Mouse (Mus musculus): ENCODE results near the gene Mmp14. TPM values are rescaled to one million over a fixed set of nuclear protein-coding genes. Genes with fewer than 3 reads are reported as not detected.

Gene Mmp14
- total RNA-seq, 2 experiments from 2014 or later: 20.0 to 29.8 TPM

GRCm38 (mm10) chr14:54464293-54465005 is 33.0 kb downstream of the Mmp14 start:
- no peak for DNase-seq (ENCODE audit: low spot score in 2 of 2)

- no peak for DNase-seq (ENCODE audit: low spot score in 2 of 2)
Observed at GRCm38 (mm10) chr14:54471467-54471866, 40.1 kb downstream of the Mmp14 start.

- DNase-seq (ENCODE audit: low spot score in 2 of 2): no peak
Observed at GRCm38 (mm10) chr14:54472671-54473070, 41.3 kb downstream of the Mmp14 start.

- no peak for DNase-seq (ENCODE audit: low spot score in 2 of 2)
Observed at GRCm38 (mm10) chr14:54474744-54475143, 43.3 kb downstream of the Mmp14 start.

- peak; percentile 51 to 80 for DNase-seq (ENCODE audit: low spot score in 2 of 2)
Observed at GRCm38 (mm10) chr14:54475941-54476844, 44.8 kb downstream of the Mmp14 start, which contains the start of gene Rem2. Rem2 (plus strand) TSS chr14:54476100.

- no peak for DNase-seq (ENCODE audit: low spot score in 2 of 2)
Observed at GRCm38 (mm10) chr14:54477172-54477909, 45.9 kb downstream of the Mmp14 start.

- no peak for DNase-seq (ENCODE audit: low spot score in 2 of 2)
Observed at GRCm38 (mm10) chr14:54479451-54479920, 48.1 kb downstream of the Mmp14 start.

- DNase-seq (ENCODE audit: low spot score in 2 of 2): no peak
Observed at GRCm38 (mm10) chr14:54480673-54481072, 49.3 kb downstream of the Mmp14 start.

- DNase-seq (ENCODE audit: low spot score in 2 of 2): no peak
Observed at GRCm38 (mm10) chr14:54481402-54481801, 50.0 kb downstream of the Mmp14 start.

GRCm38 (mm10) chr14:54482498-54482897 is 51.1 kb downstream of the Mmp14 start:
- DNase-seq (ENCODE audit: low spot score in 2 of 2): no peak

GRCm38 (mm10) chr14:54485899-54486298 is 54.5 kb downstream of the Mmp14 start:
- no peak for DNase-seq (ENCODE audit: low spot score in 2 of 2)

GRCm38 (mm10) chr14:54487732-54488131 is 56.3 kb downstream of the Mmp14 start:
- DNase-seq (ENCODE audit: low spot score in 2 of 2): no peak

GRCm38 (mm10) chr14:54488350-54488749 is 56.9 kb downstream of the Mmp14 start:
- DNase-seq (ENCODE audit: low spot score in 2 of 2): no peak

GRCm38 (mm10) chr14:54492345-54493131 is 61.1 kb downstream of the Mmp14 start:
- no peak for DNase-seq (ENCODE audit: low spot score in 2 of 2)

- no peak for DNase-seq (ENCODE audit: low spot score in 2 of 2)
Observed at GRCm38 (mm10) chr14:54493236-54493635, 61.8 kb downstream of the Mmp14 start.

- DNase-seq (ENCODE audit: low spot score in 2 of 2): peak in 1 of 2 experiments; percentile 55
Observed at GRCm38 (mm10) chr14:54494234-54494633, 62.8 kb downstream of the Mmp14 start.

Data from layer of hippocampus, postnatal 14 days (tissue).